Mouse (Mus musculus) heart, postnatal 0 days (tissue): ENCODE data around the gene Zfp346. TPM values are rescaled to one million over a fixed set of nuclear protein-coding genes. Genes with fewer than 3 reads are reported as not detected.

Experiments
- ATAC-seq: fragments of 200-750 bp; cut with Nextera tagmentation; 2 replicates; pipeline ENCODE4 v1.8.0; 2017; ENCODE audit warnings: low read depth, moderate number of reproducible peaks, moderate library complexity; ENCODE audit not compliant: insufficient read depth
- DNase-seq: peaks from one replicate; pipeline ENCODE4 v3.0.0-alpha.2; 2016; ENCODE audit warnings: low spot score
- H3K27ac ChIP-seq: fragments of 300-500 bp; sonication (generic); 2 replicates; pipeline ENCODE4 v1.5.1; 2014; ENCODE audit warnings: low read depth, mild to moderate bottlenecking
- H3K27me3 ChIP-seq: fragments of 300-500 bp; sonication (generic); 2 replicates; pipeline ENCODE4 v1.6.1; 2014; ENCODE audit warnings: low read length, mixed read lengths; ENCODE audit not compliant: control insufficient read depth, insufficient read depth
- H3K36me3 ChIP-seq: fragments of 300-500 bp; sonication (generic); replicated peaks from 2 replicates; pipeline ENCODE4 v1.6.1; 2014; ENCODE audit warnings: low read length, mixed read lengths; ENCODE audit not compliant: control insufficient read depth, insufficient read depth
- H3K4me1 ChIP-seq: fragments of 300-500 bp; sonication (generic); 2 replicates; pipeline ENCODE4 v1.6.1; 2014; ENCODE audit warnings: antibody characterized with exemption; ENCODE audit not compliant: control insufficient read depth, insufficient read depth
- H3K4me2 ChIP-seq: fragments of 300-500 bp; sonication (generic); 2 replicates; pipeline ENCODE4 v1.6.1; 2014; ENCODE audit warnings: low read depth, mild to moderate bottlenecking, low read length, moderate library complexity
- H3K4me3 ChIP-seq: fragments of 300-500 bp; sonication (generic); 2 replicates; pipeline ENCODE4 v1.5.1; 2014; ENCODE audit warnings: low read depth, low read length
- H3K9ac ChIP-seq: fragments of 300-500 bp; sonication (generic); replicated peaks from 2 replicates; pipeline ENCODE4 v1.6.1; 2014; ENCODE audit warnings: low read depth, low read length, mixed read lengths
- H3K9me3 ChIP-seq: fragments of 300-500 bp; sonication (generic); replicated peaks from 2 replicates; pipeline ENCODE4 v1.6.1; 2016; ENCODE audit warnings: low read length; ENCODE audit not compliant: control insufficient read depth
- CTCF ChIP-seq: IDR thresholded peaks from 2 replicates; pipeline ENCODE4 v1.5.1; 2016; ENCODE audit warnings: antibody characterized with exemption, control low read depth, low read depth
- EP300 ChIP-seq: IDR thresholded peaks from 2 replicates; pipeline ENCODE4 v1.6.1; 2016; ENCODE audit warnings: antibody characterized with exemption, low read depth
- WGBS: fragments of 180-500 bp; shearing (Covaris S2); extraction: QIAGEN DNeasy Blood & Tissue Kit; methylation state at CpG from one replicate; pipeline ENCODE4 v1.1.7; 2014; 5-methylcytosine and 5-hydroxymethylcytosine counted together
- polyA plus RNA-seq: library from polyadenylated mRNA; unstranded; fragments of >200 nt; fragmentation: Nextera tagmentation; extraction: Ambion mirVana; gene quantifications from 2 replicates; pipeline ENCODE4 v1.2.1, GENCODE M21; 2015
- total RNA-seq: library from RNA; depleted of rRNA; stranded (reverse); fragments of >200 nt; gene quantifications from 2 replicates; pipeline ENCODE4 v1.2.3, GENCODE M21; 2014; ENCODE audit warnings: low replicate concordance; rRNA removed

Zfp346 gene
- total and polyA plus RNA-seq, 2 experiments from 2014 or later, result 11.7 to 21.0 TPM

DNA sequence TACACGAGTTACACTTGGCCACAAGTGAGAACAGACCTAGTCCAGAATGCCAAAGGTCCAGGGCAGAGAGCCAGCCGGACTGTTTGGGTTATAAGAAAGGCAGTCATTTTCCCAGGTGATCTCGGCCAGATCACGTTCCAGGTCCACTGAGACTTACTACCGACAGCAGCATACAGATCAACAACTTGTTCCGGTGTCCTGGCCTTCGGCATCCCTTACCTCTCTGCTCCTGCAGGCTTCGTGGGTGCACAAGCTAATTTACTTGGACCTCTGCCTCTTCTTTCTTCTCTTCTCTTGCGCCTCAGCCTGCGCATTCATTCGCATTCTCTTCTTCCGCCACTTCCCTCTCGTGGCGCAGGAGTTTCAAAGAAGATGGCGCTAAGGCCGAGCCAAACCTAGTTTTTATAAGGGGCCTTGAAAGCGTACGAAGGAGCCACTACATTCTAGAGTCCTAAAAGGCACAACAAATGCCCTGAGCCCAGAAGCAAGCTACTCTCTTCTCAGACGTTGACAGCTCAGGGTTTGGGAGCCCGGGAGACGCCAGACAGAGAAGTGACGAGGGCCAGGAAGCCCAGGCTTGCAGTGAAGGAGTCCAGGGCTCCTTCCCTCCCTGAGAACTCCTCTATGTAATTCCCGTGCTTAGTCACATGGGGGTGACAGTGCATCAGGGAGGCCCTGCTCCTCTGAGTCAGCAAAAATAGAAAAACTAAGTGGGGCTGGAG lies 77.2 kb downstream of the Zfp346 start:
- H3K9me3 ChIP-seq, result no peaks in the 10 kb centered on the region
- 4% methylated on average over 23 of the region's 23 CpGs for WGBS
- ATAC-seq (peak; percentile 93), DNase-seq (peak; percentile 88)
- TF ChIP-seq CTCF (peak; percentile 85), EP300 (no peak)
- H3K4me2 ChIP-seq, result peak overlapping the region; percentile 70
- H3K27ac ChIP-seq, result peak overlapping the region; percentile 88
- peak overlapping the region; percentile 45 for H3K4me3 ChIP-seq
- H3K9ac ChIP-seq, result peak overlapping the region; percentile 58
- H3K4me1 ChIP-seq, result no peaks in the 10 kb centered on the region
- H3K27me3 ChIP-seq, result no peaks in the 10 kb centered on the region
- H3K36me3 ChIP-seq, result no peaks in the 10 kb centered on the region

GRCm38 (mm10) chr13:55183382-55183781 lies 78.3 kb downstream of the Zfp346 start:
- TF ChIP-seq CTCF (no peak), EP300 (no peak)
- H3K4me1 ChIP-seq, result no peaks in the 10 kb centered on the region
- ATAC-seq (no peak), DNase-seq (no peak)
- H3K9me3 ChIP-seq, result no peaks in the 10 kb centered on the region
- H3K27ac ChIP-seq, result no peak overlapping the region
- H3K27me3 ChIP-seq, result no peaks in the 10 kb centered on the region
- no peak overlapping the region for H3K4me2 ChIP-seq
- WGBS, result 75% methylated on average over 6 of the region's 6 CpGs
- H3K36me3 ChIP-seq, result no peaks in the 10 kb centered on the region
- H3K4me3 ChIP-seq, result no peak overlapping the region
- no peak overlapping the region for H3K9ac ChIP-seq

Other genes with a start within 250 kb of the Zfp346 start
- 3.7 and 5.5 TPM in 2 replicates for gene Unc5a, start 155.9 kb upstream of the Zfp346 start, total RNA-seq
- 0.70 and 0.88 TPM in 2 replicates for gene Unc5a, start 155.9 kb upstream of the Zfp346 start, polyA plus RNA-seq
- 0.38 and 1.0 TPM in 2 replicates for gene Hk3, start 83.9 kb upstream of the Zfp346 start, total RNA-seq
- gene Hk3, start 83.9 kb upstream of the Zfp346 start, polyA plus RNA-seq, result 0.38 and 0.62 TPM in 2 replicates
- gene Uimc1, start 5.0 kb upstream of the Zfp346 start, total RNA-seq, result 6.2 and 11.1 TPM in 2 replicates
- 12.5 and 13.9 TPM in 2 replicates for gene Uimc1, start 5.0 kb upstream of the Zfp346 start, polyA plus RNA-seq
- not detected in 2 replicates for gene Gm17617, start 28.2 kb downstream of the Zfp346 start, total RNA-seq
- gene Gm17617, start 28.2 kb downstream of the Zfp346 start, polyA plus RNA-seq, result not detected in 2 replicates
- gene Fgfr4, start 47.3 kb downstream of the Zfp346 start, total RNA-seq, result not detected in 2 replicates
- gene Fgfr4, start 47.3 kb downstream of the Zfp346 start, polyA plus RNA-seq, result 0.08 and 0.11 TPM in 2 replicates
- 49.3 and 75.1 TPM in 2 replicates for gene Nsd1, start 104.5 kb downstream of the Zfp346 start, total RNA-seq
- gene Nsd1, start 104.5 kb downstream of the Zfp346 start, polyA plus RNA-seq, result 39.1 and 45.4 TPM in 2 replicates
- gene Prelid1, start 215.2 kb downstream of the Zfp346 start, total RNA-seq, result 161 and 188 TPM in 2 replicates
- gene Prelid1, start 215.2 kb downstream of the Zfp346 start, polyA plus RNA-seq, result 192 and 196 TPM in 2 replicates
- 69.2 and 74.5 TPM in 2 replicates for gene Rab24, start 216.6 kb downstream of the Zfp346 start, total RNA-seq
- gene Rab24, start 216.6 kb downstream of the Zfp346 start, polyA plus RNA-seq, result 53.0 and 59.9 TPM in 2 replicates
- 24.8 and 33.1 TPM in 2 replicates for gene Mxd3, start 224.5 kb downstream of the Zfp346 start, total RNA-seq
- 8.6 and 11.4 TPM in 2 replicates for gene Mxd3, start 224.5 kb downstream of the Zfp346 start, polyA plus RNA-seq